ENCODE assay signal across 14 mouse cellular contexts in the genomic region with DNA sequence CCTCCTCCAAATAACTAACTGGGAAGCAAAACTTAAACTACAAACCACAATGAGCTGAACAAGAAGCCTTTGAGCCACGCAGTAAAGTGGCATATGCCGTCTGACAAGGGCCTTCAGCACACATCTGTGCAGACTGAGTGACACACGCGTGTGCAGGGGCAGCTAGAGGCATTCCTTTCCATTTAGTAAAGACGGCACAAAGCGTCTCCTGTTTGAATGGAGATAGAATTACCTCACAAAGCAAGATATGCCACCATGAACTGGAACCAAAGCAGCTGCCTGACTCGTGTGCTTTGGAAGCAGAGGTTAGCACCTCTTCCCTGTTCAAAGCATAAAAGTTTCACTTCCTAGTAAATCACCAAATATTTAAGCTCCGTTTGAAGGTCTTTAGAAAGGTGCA. TPM values are rescaled to one million over a fixed set of nuclear protein-coding genes. Genes with fewer than 3 reads are reported as not detected.
DNase-seq lines count a peak whose midpoint lies in the region; ATAC-seq and TF ChIP-seq lines count a peak whose summit lies in the region.
"Had no signal": no experiment of that assay in that cellular context is flagged by ENCODE, and none has a peak within 500 bp of the region (broad histone marks: within the 10 kb centered on the region; RNA-seq: fewer than 3 reads in every experiment).

No protein-coding gene starts in this region.

- no peak for ATAC-seq in kidney, postnatal 0 days (replicated peaks; ENCODE audit: low FRiP score, low read depth)
- no peak for ATAC-seq in embryonic facial prominence, embryonic 15.5 days (ENCODE audit: insufficient number of reproducible peaks, low FRiP score, low TSS enrichment, low read depth)
- peak; percentile 23; the same call in 1 of the 2 replicates for ATAC-seq in megakaryocyte, adult 5-6 weeks (ENCODE audit: poor library complexity, severe bottlenecking)
- ATAC-seq: forebrain, embryonic 13.5 days had no signal

- no peak overlapping the region for H3K4me2 ChIP-seq in kidney, postnatal 0 days (ENCODE audit: low read length)
- H3K4me2 ChIP-seq in embryonic facial prominence, embryonic 15.5 days (replicated peaks): peak overlapping the region; percentile 63
- H3K4me2 ChIP-seq: forebrain, embryonic 13.5 days; heart, embryonic 15.5 days had no signal

- peaks cover 32% of the 10 kb centered on the region for H3K36me3 ChIP-seq in kidney, postnatal 0 days (ENCODE audit: insufficient read depth, low read length)
- peaks cover 36% of the 10 kb centered on the region for H3K36me3 ChIP-seq in embryonic facial prominence, embryonic 15.5 days

- no peak for TF ChIP-seq CTCF in kidney, postnatal 0 days (IDR thresholded peaks at IDR 0.05; ENCODE audit: low read depth)

- H3K4me3 ChIP-seq in kidney, postnatal 0 days (replicated peaks; ENCODE audit: low read depth, low read length): no peak overlapping the region
- H3K4me3 ChIP-seq in embryonic facial prominence, embryonic 15.5 days (replicated peaks): peak overlapping the region; percentile 71
- H3K4me3 ChIP-seq: forebrain, embryonic 13.5 days; heart, embryonic 15.5 days had no signal

- H3K27ac ChIP-seq in kidney, postnatal 0 days: 0 out of 2 replicates have a peak overlapping the region, but pooled peaks have one; percentile 31
- peak overlapping the region; percentile 60; the same call in 1 of the 2 replicates for H3K27ac ChIP-seq in embryonic facial prominence, embryonic 15.5 days (replicated peaks)
- H3K27ac ChIP-seq: forebrain, embryonic 13.5 days; heart, embryonic 15.5 days; macrophage had no signal

- peak; percentile 14 for DNase-seq in kidney, postnatal 0 days (ENCODE audit: low spot score)
- DNase-seq in kidney, adult 8-10 months: no peak
- peak; percentile 45 for DNase-seq in embryo, embryonic 10.5 days (ENCODE audit: low spot score)
- DNase-seq in frontal cortex, postnatal 14 days (ENCODE audit: low spot score in 2 of 2): no peak
- DNase-seq in ovary, postnatal 10 days (ENCODE audit: low spot score): no peak
- DNase-seq: adrenal gland, postnatal 25 days; cerebellum, adult 18-20 months; right cerebral cortex, postnatal 4 days had no signal

- no peaks in the 10 kb centered on the region; the same call in 1 of the 2 replicates for H3K4me1 ChIP-seq in kidney, postnatal 0 days (replicated peaks; ENCODE audit: insufficient read depth, low read length)
- peaks cover 13% of the 10 kb centered on the region for H3K4me1 ChIP-seq in embryonic facial prominence, embryonic 15.5 days

- H3K27me3 ChIP-seq in kidney, postnatal 0 days (ENCODE audit: insufficient read depth, low read length): no peaks in the 10 kb centered on the region
- no peaks in the 10 kb centered on the region for H3K27me3 ChIP-seq in embryonic facial prominence, embryonic 15.5 days
- H3K27me3 ChIP-seq: forebrain, embryonic 13.5 days; heart, embryonic 15.5 days had no signal

- no peaks in the 10 kb centered on the region for H3K9me3 ChIP-seq in kidney, postnatal 0 days (replicated peaks; ENCODE audit: low read length)
- no peaks in the 10 kb centered on the region for H3K9me3 ChIP-seq in embryonic facial prominence, embryonic 15.5 days (replicated peaks)
- H3K9me3 ChIP-seq: forebrain, embryonic 13.5 days; heart, embryonic 15.5 days had no signal

- WGBS in kidney, postnatal 0 days: 34% methylated on average over 8 of the region's 8 CpGs
- 11% methylated on average over 8 of the region's 8 CpGs for WGBS in embryonic facial prominence, embryonic 15.5 days

- no peak overlapping the region for H3K9ac ChIP-seq in kidney, postnatal 0 days (ENCODE audit: low read depth, low read length)
- 0 out of 2 replicates have a peak overlapping the region, but pooled peaks have one; percentile 6 for H3K9ac ChIP-seq in embryonic facial prominence, embryonic 15.5 days
- H3K9ac ChIP-seq: forebrain, embryonic 13.5 days; heart, embryonic 15.5 days had no signal

RNA-seq across cellular contexts. Expression of a gene that starts 28.0 kb away (rescaled TPM):
- polyA plus RNA-seq in kidney, postnatal 0 days (2015; fragmentation: Nextera tagmentation; extraction: Ambion mirVana): 46.0 and 52.4 TPM in 2 replicates
- 144 and 149 TPM in 2 replicates for polyA plus RNA-seq in embryonic facial prominence, embryonic 15.5 days (2015; fragmentation: Nextera tagmentation; extraction: Ambion mirVana)
- total RNA-seq in megakaryocyte, adult 5-6 weeks (2015): 31.1 and 38.0 TPM in 2 replicates
- total RNA-seq in megakaryocyte, adult 5-6 weeks (2017): 81.2 and 102 TPM in 2 replicates

RNA-seq across cellular contexts. Expression of a gene that starts 28.0 kb away (rescaled TPM):
- polyA plus RNA-seq in kidney, postnatal 0 days (2015; fragmentation: Nextera tagmentation; extraction: Ambion mirVana): not detected in 2 replicates
- not detected in 2 replicates for polyA plus RNA-seq in embryonic facial prominence, embryonic 15.5 days (2015; fragmentation: Nextera tagmentation; extraction: Ambion mirVana)
- not detected in 2 replicates for total RNA-seq in megakaryocyte, adult 5-6 weeks (2015)
- total RNA-seq in megakaryocyte, adult 5-6 weeks (2017): not detected in 2 replicates
- total RNA-seq: adrenal gland, postnatal 25 days had no signal
- polyA plus RNA-seq: forebrain, embryonic 13.5 days; heart, embryonic 15.5 days; macrophage had no signal

RNA-seq across cellular contexts. Expression of a gene that starts 36.1 kb away (rescaled TPM):
- not detected in 2 replicates for polyA plus RNA-seq in kidney, postnatal 0 days (2015; fragmentation: Nextera tagmentation; extraction: Ambion mirVana)
- polyA plus RNA-seq in embryonic facial prominence, embryonic 15.5 days (2015; fragmentation: Nextera tagmentation; extraction: Ambion mirVana): 2.9 and 3.2 TPM in 2 replicates
- total RNA-seq in megakaryocyte, adult 5-6 weeks (2015): not detected in 2 replicates
- total RNA-seq in megakaryocyte, adult 5-6 weeks (2017): not detected in 2 replicates
- total RNA-seq: adrenal gland, postnatal 25 days had no signal
- polyA plus RNA-seq: forebrain, embryonic 13.5 days; heart, embryonic 15.5 days; large intestine, adult 2 months; macrophage had no signal

RNA-seq across cellular contexts. Expression of a gene that starts 52.5 kb away (rescaled TPM):
- polyA plus RNA-seq in kidney, postnatal 0 days (2015; fragmentation: Nextera tagmentation; extraction: Ambion mirVana): not detected in 2 replicates
- 477 and 521 TPM in 2 replicates for polyA plus RNA-seq in embryonic facial prominence, embryonic 15.5 days (2015; fragmentation: Nextera tagmentation; extraction: Ambion mirVana)
- total RNA-seq in megakaryocyte, adult 5-6 weeks (2015): not detected in 2 replicates
- not detected in 2 replicates for total RNA-seq in megakaryocyte, adult 5-6 weeks (2017)
- total RNA-seq: adrenal gland, postnatal 25 days had no signal
- polyA plus RNA-seq: forebrain, embryonic 13.5 days; large intestine, adult 2 months; macrophage had no signal

RNA-seq across cellular contexts. Expression of a gene that starts 55.1 kb away (rescaled TPM):
- polyA plus RNA-seq in kidney, postnatal 0 days (2015; fragmentation: Nextera tagmentation; extraction: Ambion mirVana): not detected in 2 replicates
- not detected in 2 replicates for polyA plus RNA-seq in embryonic facial prominence, embryonic 15.5 days (2015; fragmentation: Nextera tagmentation; extraction: Ambion mirVana)
- total RNA-seq in megakaryocyte, adult 5-6 weeks (2015): not detected in 2 replicates
- total RNA-seq in megakaryocyte, adult 5-6 weeks (2017): not detected in 2 replicates
- total RNA-seq: adrenal gland, postnatal 25 days had no signal
- polyA plus RNA-seq: forebrain, embryonic 13.5 days; heart, embryonic 15.5 days; macrophage had no signal

Comparison
In these comparisons a context has a peak if more than half of its experiments do, and no peak if none do; other contexts are left out.
1. DNase-seq: peak in kidney, postnatal 0 days (single experiment) and embryo, embryonic 10.5 days (single experiment); none in kidney, adult 8-10 months (0 of 2), frontal cortex, postnatal 14 days (0 of 2) and ovary, postnatal 10 days (single experiment).